Mouse (Mus musculus): ENCODE data around the gene Pmm1.
"Not testable (repeated sequence)": the region's sequence is repeated elsewhere in the genome, so short reads cannot be mapped to it uniquely, and the experiment has no call there.

The Pmm1 gene

GRCm38 (mm10) chr15:81960171-81961077 lies at the start of gene Pmm1:
TSS of gene Pmm1 (minus strand) at chr15:81960930.
- peak; percentile 96 for DNase-seq (ENCODE audit: low read depth, low spot score)

GRCm38 (mm10) chr15:82004257-82004656 lies 43.5 kb upstream of the Pmm1 start:
- DNase-seq (ENCODE audit: low read depth, low spot score), result no peak

DNA sequence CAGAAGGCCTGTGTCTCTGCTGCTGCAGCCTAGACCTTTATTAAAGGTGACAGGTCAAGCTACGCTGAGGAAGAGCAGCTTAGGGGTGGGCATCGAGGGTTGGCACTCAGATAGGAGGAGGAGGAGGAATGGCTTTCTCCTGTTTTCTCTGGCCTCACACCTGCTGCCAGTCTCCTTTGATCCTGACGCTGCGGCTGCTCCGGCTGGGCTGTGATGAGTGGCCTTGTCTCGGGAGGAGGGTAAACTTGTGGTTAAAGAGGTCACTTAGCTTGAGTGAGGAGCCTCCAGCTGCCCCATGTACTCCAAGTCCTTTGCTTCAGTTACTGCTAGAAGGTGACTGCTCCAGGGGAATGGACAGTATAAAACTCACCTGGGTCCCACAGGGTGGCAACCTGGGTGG lies 33.3 kb upstream of the Pmm1 start:
- DNase-seq (ENCODE audit: low read depth, low spot score), result no peak

DNA sequence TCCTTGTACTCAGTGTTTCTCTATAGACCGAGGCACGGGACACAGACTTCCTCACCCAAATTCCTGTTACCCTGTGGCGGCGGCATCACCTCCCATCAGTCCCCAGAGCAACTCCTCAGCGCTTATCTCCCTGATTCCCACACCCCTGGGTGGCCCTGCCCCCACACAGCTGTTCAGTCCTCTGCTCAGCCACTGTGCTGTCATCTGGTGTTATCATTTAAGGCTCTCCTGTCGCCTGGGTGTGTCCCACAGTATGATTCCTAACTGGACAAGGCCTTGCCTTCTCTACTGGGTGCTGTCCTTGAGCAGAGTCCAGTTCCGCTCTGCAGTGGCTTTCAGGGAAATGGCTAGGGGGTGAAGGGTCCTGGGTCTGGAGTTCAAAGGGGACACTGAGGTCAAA lies 29.8 kb upstream of the Pmm1 start:
- no peak for DNase-seq (ENCODE audit: low read depth, low spot score)

DNA sequence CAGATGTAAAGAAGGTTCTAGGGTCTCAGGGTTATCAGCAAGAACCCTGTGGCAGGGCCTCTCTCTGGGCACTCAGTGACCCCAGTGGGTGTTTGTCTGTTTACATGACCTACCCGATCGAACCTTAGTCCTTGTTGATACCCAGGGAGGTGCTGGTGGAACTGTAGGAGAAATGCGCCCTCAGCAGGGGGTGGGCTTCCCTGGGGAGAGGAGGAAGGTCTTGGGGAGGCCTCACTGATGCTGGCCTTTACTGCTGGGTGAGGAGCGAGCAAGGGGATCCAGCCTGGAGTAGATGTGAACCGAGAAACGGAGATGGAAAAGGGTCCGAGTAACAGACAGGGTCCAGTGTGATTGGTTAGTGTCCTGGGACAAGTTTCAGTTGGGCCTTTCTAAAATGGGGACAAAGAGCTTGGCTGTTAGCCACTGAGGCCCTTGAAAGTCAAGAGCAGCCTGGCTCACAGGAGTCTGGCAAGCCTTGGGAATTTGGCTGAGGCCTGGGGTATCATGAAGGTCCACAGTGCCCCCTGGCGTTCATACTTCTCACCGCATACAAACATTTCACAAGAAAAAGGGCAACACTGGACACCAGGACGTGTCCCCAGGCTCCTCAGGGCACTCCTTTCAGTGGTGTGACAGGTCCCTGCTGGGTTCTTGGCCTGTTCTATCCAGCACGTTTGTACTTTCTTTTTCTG lies 28.8 kb upstream of the Pmm1 start:
- peak; percentile 91 for DNase-seq (ENCODE audit: low read depth, low spot score)

DNA sequence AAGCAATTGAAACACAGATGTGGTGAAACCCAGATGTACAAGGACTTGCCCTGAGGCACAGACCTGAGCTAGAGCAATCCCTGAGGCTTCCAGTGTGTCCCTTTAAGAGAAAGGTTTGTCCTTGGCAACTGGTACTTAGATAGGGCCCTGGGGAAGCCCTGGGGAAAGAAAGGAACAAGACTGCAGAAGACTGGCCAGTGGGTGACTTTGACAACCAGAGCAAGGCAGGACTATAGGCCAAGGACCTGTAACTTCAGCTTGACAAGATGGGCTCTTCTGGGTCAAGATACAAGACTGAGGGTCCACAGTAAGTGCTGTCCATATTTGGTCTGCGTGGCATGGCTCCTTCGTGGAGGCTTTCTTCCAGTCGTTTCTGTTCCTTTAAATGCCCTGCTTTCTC lies 26.9 kb upstream of the Pmm1 start, which contains the start of gene Xrcc6:
Gene Xrcc6, plus strand, starts transcription at position 190 of the 400 bp plus-strand sequence.
- DNase-seq (ENCODE audit: low read depth, low spot score), result no peak

GRCm38 (mm10) chr15:81985267-81986161 lies 24.8 kb upstream of the Pmm1 start:
- DNase-seq (ENCODE audit: low read depth, low spot score), result no peak

DNA sequence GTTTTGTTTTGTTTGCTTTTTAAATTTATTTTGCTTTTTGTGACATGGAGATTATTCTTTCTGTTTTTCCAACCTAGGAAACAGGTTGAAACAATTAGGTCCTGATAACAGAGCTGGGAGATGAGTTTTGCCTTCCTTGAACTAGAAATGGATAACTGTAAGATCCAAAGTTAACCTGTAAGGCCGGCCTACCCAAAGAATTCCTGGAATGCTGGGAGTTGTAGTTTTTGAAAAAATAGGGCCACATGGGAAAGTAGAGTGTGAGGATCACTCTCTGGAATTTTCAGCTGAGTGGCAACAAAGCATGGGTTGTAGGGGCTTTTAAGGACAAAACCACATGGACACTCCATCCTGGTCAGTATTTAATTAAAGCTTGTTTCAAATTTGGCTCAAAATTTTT lies 21.4 kb upstream of the Pmm1 start:
- no peak for DNase-seq (ENCODE audit: low read depth, low spot score)

GRCm38 (mm10) chr15:81980321-81980720 lies 19.6 kb upstream of the Pmm1 start, which contains the start of gene 1700029P11Rik:
TSS of gene 1700029P11Rik (plus strand) at chr15:81980540.
- DNase-seq (ENCODE audit: low read depth, low spot score), result no peak

DNA sequence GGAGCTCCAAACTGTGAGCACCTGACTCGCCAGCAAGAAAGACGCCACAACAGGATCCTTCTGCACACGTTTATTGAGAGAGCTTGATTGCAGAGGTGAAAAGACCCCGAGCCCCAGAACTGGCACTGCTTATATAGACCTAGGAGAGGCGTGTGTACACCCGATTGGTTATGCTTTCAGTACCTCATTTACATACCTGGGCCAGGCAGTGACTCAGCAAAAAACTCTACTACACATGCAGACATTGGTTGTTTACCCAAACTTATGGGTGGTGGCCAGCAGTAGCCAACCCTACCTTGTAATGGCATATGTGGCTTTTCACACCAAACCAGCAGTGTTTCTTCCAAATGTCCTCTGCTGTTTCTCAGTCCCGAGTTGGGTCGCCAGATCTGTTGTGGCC lies 14.4 kb upstream of the Pmm1 start:
- DNase-seq (ENCODE audit: low read depth, low spot score), result not testable (repeated sequence)

DNA sequence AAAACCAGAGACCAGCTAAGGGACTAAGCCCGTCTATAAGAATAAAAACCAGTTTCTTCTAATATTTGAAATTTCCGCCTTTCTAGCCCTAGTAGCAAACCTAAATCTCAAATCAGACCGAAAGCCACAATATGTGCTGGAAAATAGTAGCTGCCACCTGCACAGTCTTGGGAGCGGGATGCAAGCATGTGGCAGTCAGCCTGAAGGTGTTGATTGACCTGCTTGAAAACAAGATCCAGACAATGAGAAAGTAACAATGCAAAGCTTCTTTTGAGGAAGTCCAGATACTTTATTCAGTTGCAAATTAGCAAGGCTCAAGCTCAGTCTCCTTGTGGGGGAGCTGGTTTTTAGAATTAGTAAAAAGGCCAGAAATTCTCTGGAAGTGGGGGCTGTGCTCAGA lies 9.8 kb upstream of the Pmm1 start:
- DNase-seq (ENCODE audit: low read depth, low spot score), result not testable (repeated sequence)

DNA sequence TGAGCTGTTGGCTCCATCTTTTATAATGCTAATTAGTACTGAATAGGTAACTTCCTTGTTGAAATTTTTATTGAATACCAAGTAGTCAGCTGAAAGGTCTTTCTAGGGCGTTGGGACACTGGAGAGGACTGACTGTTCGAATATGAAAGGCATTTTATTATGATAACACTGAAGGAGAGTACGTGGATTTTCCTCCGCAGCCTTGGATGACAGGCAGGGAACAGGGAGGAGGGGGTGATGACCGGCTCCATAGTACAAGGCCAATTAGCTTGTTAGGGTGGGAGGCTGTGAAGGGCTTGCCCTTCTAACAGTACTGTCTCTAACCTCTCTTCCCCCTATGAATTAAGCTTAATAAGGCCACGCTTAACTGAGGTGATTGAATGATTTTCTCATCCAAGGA lies 8.9 kb upstream of the Pmm1 start:
- not testable (repeated sequence) for DNase-seq (ENCODE audit: low read depth, low spot score)

- no peak for DNase-seq (ENCODE audit: low read depth, low spot score)
These were observed 8.4 kb upstream of the Pmm1 start for GRCm38 (mm10) chr15:81969173-81969572.

- no peak for DNase-seq (ENCODE audit: low read depth, low spot score)
These were observed 7.7 kb upstream of the Pmm1 start for GRCm38 (mm10) chr15:81968447-81968846.

DNA sequence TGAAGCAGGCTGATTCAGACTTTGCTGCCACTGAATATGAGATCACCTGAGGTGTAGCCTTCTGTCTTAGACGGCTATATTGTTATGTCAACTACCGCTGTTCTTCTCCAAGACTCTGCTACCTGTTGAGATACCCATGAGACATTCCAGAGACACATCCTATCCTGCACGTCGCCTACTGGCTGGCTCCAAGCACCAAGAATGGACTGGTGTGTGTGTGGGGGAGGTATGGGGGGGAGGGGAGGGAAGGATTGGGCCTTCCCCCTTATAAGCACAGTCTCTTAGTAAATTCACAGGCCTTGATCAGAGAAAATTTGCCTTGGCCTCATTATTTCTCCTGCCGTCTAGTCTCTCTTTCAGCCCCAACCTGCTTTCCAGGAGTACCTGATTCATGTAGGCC lies 7.1 kb upstream of the Pmm1 start:
- DNase-seq (ENCODE audit: low read depth, low spot score), result no peak

DNA sequence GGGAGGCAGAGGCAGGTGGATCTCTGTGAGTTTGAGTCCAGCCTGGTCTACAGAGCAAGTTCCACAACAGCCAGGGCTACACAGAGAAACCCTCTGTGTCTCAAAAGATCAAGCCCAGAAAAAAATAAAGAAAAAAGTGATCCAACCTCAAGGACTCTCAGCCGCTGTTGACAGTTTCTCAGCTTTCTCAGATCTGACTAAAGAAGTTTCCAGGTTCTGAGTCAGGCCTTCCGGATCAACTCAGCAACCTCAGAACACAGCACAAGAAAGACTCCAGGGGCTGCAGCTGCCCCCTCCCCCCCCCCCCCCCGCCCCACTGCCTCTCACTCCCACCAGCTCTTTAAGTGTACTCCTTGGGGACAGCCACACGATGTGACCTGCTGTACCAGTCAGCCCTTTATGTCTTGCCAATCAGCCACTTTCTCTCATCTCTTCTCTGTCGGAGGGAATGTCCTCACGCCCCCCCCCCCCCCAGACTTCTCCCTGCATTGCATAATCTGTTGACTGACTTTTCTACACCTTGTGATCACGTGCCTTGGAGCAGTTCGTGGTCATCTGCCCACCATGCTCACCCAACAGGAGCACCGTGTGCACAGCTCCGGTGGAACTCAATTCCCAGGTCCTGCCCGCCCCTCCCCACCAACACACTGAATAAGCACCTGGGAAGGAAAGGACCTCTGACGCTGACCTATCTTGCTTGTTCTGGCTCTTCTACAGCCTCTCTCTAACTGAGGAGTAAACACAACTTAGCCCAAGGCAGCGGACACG lies 5.5 kb upstream of the Pmm1 start:
- DNase-seq (ENCODE audit: low read depth, low spot score), result no peak

GRCm38 (mm10) chr15:81964980-81965545 lies 4.3 kb upstream of the Pmm1 start:
- no peak for DNase-seq (ENCODE audit: low read depth, low spot score)

- DNase-seq (ENCODE audit: low read depth, low spot score), result no peak
These were observed 3.5 kb upstream of the Pmm1 start for GRCm38 (mm10) chr15:81964262-81964661.

GRCm38 (mm10) chr15:81961078-81961451 lies 335 bp upstream of the Pmm1 start:
- DNase-seq (ENCODE audit: low read depth, low spot score), result no peak

GRCm38 (mm10) chr15:81958906-81959305 lies 1.8 kb downstream of the Pmm1 start:
- DNase-seq (ENCODE audit: low read depth, low spot score), result no peak

- no peak for DNase-seq (ENCODE audit: low read depth, low spot score)
These were observed 3.1 kb downstream of the Pmm1 start for GRCm38 (mm10) chr15:81957598-81957997.

Measured in forelimb bud, embryonic 11.5 days (tissue).